Mouse (Mus musculus): Measurements from ENCODE around the gene Clec5a.

GRCm38 (mm10) chr6:40610244-40610643, 24.6 kb upstream of the Clec5a start:
- TF ChIP-seq CTCF (IDR thresholded peaks at IDR 0.05; ENCODE audit: low read depth, low read length) (no peak), POLR2AphosphoS5 (IDR thresholded peaks at IDR 0.05; ENCODE audit: insufficient replicate concordance, low read depth, low read length) (no peak), TAL1 (conservative IDR thresholded peaks at IDR 0.05; ENCODE audit: low read depth, low read length) (no peak)
